Mouse (Mus musculus) layer of hippocampus, adult 2 months (tissue): ENCODE results near the gene Nfib. TPM values are rescaled to one million over a fixed set of nuclear protein-coding genes. Genes with fewer than 3 reads are reported as not detected.

Experiments
- DNase-seq, 2 experiments: peaks; one replicate each; pipeline ENCODE4 v3.0.0; 2022; ENCODE audit warnings: low spot score in 2 of 2
- H3K27ac ChIP-seq: fragments of 200-600 bp; 2 replicates; pipeline ENCODE4 v1.8.1; 2022
- H3K4me3 ChIP-seq: fragments of 200-600 bp; 2 replicates; pipeline ENCODE4 v1.8.1; 2022; ENCODE audit warnings: mild to moderate bottlenecking
- CTCF ChIP-seq: fragments of 200-600 bp; conservative IDR thresholded peaks from 2 replicates; pipeline ENCODE4 v1.8.1; 2022; ENCODE audit warnings: antibody characterized with exemption, mild to moderate bottlenecking, moderate library complexity
- long read RNA-seq, 2 experiments: library from polyadenylated mRNA; stranded (forward); transcript quantifications; one replicate each; pipeline ENCODE4 v2.0.0; 2021; ENCODE audit warnings: borderline mapping rate in 2 of 2
- total RNA-seq, 2 experiments: library from RNA; stranded (reverse); gene quantifications; 2 replicates each; pipeline ENCODE4 v1.2.3; 2021

Nfib gene
- total RNA-seq: 100 to 1,000 TPM; 174 to 186 TPM
- long read RNA-seq, experiment 1, full-length matches to known transcripts: 50 of 104 reads
- long read RNA-seq, experiment 1, partial matches to known transcripts: 4 of 104 reads
- long read RNA-seq, experiment 1, other reads (novel, unspliced or antisense): 50 of 104 reads
- long read RNA-seq, experiment 2, full-length matches to known transcripts: 62 of 133 reads
- long read RNA-seq, experiment 2, partial matches to known transcripts: 12 of 133 reads
- long read RNA-seq, experiment 2, other reads (novel, unspliced or antisense): 59 of 133 reads

DNA sequence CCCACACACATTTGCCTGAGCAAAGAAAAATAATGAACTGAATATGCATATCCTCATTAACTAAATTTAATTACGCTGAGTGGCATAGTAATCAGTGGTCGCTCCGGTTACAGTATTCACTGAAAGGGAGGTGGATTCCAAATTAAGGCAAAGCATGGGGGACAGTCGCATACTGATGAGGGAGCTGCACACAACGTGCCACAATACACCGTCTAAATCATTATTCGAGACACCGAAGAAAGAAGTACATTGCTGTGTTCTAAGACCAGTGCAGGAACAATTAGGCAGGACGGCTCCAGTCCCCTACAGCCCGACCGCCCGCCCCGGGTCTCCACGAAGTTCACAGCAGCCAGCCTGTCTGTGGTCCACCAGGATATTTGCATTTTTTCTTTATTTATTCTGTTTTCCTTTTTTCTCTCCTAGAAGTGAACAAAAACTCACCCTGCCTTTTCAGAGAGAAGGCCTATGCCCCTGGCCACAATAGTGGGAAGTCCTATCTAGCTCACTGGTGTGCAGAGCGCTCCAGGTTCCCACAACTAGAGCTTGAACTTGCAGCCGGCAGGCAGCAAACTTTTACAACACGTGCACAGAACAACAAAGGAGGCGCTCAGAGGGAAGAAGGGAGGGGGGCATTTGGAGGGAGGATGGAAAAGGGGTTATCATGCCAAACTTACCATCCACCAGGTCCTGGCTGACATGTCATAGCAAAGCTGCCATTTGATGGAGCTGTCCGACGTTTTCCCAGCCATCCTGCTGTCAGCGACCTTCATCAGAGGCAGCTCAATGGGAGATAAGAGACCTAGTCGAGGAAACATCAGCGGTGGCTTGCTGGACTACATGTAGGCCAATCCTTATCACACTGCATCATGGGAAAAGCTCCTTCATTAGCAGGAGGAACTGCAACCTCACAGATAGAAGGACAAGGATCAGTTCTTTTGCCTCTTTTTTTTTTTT is at the start of gene Nfib:
TSS of gene Nfib (minus strand) at position 910 of the 954 bp plus-strand sequence.
- H3K27ac ChIP-seq: peak within 1 kb of the TSS; percentile 46; the same call in 1 of the 2 replicates
- peak within 1 kb of the TSS; percentile 45 for H3K4me3 ChIP-seq
- no peak for TF ChIP-seq CTCF
- DNase-seq: no peak

DNA sequence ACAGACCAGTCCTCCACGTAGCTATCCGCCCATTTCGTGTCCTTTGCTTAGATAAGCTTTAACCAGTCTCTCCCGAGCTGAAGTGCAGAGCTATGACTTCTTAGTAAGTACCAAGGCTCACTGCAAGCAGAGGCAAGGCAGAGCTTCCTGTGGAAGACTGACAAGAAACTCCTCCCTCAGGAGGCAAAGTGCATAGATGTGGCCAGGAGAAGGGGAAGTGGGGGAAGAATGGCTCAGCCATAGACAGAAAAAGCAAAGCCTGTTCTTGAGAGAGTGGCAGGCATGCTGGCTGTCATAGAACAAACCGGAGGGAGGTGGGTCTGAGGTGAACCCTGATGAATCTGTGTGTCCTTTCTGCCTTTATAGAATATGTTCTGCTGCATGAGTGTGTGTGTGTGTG is 30.2 kb upstream of the Nfib start:
- Histone ChIP-seq H3K4me3 (no peak overlapping the region), H3K27ac (no peak overlapping the region)
- no peak for DNase-seq
- no peak for TF ChIP-seq CTCF

DNA sequence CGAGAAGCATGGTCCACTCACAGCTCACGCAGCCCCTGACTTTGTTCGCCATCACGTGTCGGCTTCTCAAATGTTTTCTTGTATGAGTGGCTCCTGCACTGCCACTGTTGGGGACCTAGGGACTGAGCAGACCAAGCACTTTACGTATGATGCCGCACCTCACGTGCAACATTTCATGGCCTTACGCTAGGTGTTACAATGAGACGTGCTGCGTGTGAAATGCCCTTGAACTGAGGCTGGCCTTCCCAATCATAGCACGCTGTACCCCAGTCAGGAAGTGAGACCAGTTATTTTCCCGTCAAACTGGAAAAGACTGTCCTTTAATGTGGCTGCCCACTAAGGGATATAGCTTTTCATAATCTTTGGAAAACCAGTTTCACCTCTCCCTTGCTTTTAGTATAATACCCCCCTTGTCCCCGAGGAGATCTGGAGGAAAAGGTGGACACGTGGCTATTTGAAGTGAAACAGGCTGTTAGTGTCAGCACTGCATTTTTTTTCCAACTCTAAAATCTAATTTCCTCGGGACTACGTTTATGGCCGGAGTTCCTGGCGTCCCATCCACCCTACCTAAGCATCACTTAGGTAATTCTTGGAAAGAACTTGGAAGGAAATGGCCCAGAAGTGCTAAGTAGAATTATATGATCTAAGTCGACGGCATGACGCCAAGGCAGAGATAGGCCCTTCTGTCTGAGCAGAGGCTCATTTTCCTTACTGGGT is 29.4 kb upstream of the Nfib start:
- TF ChIP-seq CTCF: no peak
- H3K4me3 ChIP-seq: no peak overlapping the region
- no peak for DNase-seq
- H3K27ac ChIP-seq: no peak overlapping the region

DNA sequence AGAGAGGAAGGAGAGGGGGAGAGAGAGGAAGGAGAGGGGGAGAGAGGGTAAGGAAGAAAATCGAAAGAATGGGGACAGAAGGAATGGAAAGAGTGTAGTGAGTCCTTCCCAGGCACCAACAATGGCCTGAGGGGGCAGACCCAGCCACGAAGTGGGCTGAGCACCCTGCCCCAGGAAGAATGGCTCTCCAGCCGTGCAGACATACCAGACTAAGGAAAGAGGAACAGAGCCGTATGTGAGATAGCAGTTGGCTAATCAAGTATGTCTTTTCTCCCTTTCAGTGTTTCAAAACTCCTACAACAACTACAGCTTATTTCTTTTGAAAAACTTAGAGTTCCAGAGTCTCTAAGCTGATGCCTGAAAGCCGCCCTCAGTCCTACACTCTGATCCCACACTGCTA is 28.8 kb upstream of the Nfib start:
- DNase-seq: no peak
- Histone ChIP-seq H3K27ac (no peak overlapping the region), H3K4me3 (no peak overlapping the region)
- no peak for TF ChIP-seq CTCF

DNA sequence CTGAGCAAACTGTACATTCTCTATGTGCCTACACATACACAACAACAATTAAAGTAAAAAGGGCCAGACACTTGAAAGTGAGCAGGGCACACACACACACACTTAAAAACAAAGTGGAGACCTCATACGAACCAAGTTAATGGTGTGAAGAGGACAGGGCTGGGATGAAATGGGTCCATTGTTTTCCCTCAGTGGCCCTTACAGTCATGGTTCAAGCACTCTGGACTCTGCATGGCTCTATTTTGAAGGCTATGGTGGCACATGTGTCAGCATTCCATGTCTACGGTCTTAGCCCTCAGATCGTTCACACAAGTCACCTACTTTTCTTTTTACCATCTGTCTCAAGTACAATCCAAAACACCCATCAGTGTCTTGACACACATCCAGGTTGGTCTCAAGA is 28.1 kb upstream of the Nfib start:
- no peak for TF ChIP-seq CTCF
- H3K4me3 ChIP-seq: no peak overlapping the region
- no peak overlapping the region for H3K27ac ChIP-seq
- no peak for DNase-seq

DNA sequence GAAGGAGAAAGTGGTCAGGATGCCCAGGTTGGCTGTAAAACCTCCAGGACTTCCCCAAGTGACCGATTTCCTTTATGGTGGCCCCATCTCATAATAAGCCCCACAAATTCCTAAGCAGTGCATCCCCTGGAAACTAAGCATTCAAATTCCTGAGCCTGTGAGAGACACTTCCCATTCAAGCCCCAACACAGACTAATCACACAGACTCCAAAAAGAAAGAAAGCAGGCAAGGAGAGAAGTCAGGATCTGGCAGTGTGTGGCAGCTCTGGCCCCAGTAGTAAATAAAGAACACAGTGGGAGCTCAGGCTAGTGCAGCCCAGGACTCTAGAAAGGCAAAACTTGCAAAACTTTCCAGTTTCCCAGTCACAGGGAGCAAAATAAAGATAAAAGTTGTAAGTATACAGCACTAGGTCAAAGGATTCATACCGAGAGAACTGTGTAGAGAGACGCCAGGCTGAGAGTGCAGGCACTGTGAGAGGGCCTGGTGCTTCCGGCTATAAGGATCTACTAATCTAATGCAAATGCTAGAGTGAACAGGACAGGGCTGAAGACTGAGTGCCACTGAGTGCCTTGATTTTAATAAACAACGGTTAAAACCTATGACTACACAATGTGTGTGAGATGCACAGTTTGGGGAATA is 24.8 kb upstream of the Nfib start:
- Histone ChIP-seq H3K27ac (no peak overlapping the region), H3K4me3 (no peak overlapping the region)
- no peak for TF ChIP-seq CTCF
- no peak for DNase-seq

DNA sequence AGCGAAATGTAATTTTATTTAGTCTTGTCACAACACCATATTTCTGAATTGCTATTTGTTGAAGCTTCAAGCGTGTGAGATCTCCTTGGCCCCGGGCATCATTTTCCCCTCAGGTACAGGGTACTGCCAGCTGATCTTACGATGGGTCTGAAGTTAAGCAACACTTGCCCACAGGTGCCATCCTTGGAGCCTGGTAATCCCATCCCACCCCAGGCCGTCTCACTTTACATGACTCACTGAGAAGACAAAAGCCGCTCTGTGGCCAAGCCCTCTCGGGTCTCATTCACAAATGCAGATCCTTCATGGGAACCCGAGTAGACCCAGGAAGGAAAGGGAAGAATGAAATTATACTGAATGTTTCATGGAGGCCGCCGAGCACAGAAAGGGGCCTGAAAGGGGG is 18.5 kb upstream of the Nfib start:
- TF ChIP-seq CTCF: no peak
- no peak overlapping the region for H3K4me3 ChIP-seq
- no peak for DNase-seq
- no peak overlapping the region for H3K27ac ChIP-seq

DNA sequence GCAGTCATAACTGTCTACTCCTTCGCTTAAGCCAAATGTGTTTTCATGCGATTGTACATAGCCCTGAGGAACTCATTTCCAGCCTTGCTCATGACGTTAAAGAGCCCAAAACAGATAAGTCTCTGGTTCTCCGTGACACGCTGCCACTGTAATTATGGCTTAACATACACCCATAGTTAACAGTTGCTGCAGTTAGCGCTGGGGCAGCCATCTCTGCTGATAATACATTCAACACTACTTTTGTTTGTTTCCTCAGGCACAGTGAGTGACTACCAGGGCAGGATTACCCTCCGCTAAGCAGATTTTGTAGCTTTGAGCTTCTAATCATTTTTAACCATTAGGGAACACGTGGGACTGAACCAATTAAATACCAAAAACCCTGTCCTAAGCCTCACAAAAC is 17.5 kb upstream of the Nfib start:
- DNase-seq: no peak
- no peak overlapping the region for H3K27ac ChIP-seq
- TF ChIP-seq CTCF: no peak
- no peak overlapping the region for H3K4me3 ChIP-seq

DNA sequence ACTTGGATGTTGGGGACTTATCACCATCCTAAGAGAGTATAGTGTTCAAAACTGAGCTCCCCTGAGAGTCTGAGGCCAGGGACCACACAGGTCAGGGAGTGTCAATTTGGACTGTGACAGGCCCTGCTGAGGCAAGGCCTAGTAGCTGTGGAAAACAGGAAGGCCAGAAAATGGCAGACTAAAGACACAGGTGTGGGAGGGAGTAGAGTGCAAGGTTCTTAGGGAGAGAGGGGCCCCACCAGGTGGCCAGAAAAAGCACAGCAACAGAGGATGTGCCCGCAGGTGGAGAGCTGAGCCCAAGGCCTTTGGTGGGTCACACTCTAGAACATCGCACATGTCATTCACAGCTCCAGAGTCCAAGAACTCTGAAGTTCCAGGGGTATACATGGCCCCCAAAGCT is 10.3 kb upstream of the Nfib start:
- no peak for DNase-seq

DNA sequence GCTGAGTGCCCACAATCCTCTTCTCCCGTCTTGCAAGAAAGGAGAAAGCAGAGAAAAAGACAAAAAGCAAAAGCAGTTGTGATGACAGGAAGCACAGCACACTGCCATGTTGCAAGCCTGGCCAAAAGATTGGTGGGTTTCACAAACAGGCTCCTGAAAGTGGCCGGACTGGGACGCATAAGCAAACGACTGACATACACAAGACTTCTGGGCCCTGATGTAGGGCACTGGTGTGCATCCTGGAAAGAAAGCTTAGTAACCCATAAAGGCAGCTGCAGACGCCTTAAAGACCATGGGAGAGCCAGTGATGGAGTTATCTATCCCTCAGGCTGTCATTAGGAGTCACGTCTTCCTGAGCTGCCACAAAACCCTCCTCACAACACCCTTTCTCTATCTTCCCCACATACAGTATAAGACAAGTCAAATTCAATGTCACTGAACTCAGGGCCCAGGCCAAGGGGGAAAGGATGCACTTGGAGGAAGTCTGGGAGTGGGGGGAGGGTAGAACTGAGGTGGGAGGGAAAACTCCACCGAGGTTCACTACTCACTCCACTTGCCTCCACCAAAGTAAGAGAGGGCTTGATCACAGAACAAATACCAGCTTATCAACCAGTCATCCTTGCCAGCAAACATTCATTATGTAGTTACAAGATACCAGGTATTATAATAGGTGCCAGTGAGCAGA is 6.2 kb upstream of the Nfib start:
- TF ChIP-seq CTCF: no peak
- H3K4me3 ChIP-seq: no peak overlapping the region
- no peak for DNase-seq
- H3K27ac ChIP-seq: no peak overlapping the region

More for the DNA sequence above, 10.3 kb upstream of the Nfib start:
- H3K27ac ChIP-seq: no peak overlapping the region
- no peak overlapping the region for H3K4me3 ChIP-seq
- no peak; the same call in 1 of the 2 replicates for TF ChIP-seq CTCF

DNA sequence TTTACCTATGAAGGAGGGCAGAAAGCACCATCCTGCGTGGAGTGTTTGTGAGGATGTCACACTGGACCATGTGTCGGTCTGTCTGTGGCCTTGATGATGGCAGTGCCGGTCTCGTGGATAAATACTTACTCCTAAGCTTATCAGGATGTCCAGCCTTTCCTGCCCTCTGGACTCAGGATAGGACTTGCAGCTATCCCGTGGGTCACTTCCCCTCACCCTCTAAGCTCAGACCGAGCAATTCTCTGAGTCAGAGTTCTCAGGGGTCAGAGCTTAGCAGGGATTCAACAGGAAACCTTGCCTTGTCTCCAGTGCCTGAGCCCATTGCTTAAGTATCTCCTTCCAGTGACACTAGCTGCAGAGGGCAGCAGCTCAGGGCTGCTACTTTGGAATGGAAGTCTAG is 4.1 kb upstream of the Nfib start:
- no peak for TF ChIP-seq CTCF
- no peak overlapping the region for H3K27ac ChIP-seq
- H3K4me3 ChIP-seq: no peak overlapping the region
- DNase-seq: no peak

DNA sequence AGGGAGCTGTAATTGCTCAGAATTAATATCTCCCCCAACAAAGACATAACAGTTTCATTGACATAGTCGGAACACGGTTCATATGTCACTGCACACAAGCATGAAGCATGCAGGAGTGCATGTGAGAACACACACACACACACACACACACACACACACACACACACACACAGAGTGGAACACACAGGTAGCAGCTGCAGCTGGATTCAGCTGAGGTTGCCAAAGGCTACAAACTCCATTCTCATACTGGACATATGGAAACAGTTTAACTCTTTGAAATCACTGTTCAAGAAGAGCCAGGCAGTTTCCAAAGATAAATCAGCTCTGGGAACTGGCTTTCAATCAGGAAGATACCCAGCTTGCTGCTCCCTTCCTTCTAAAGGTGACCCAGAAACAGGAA is 462 bp upstream of the Nfib start:
- no peak overlapping the region for H3K4me3 ChIP-seq
- TF ChIP-seq CTCF: no peak
- H3K27ac ChIP-seq: no peak overlapping the region
- no peak for DNase-seq
